Mouse (Mus musculus) midbrain, embryonic 12.5 days (tissue): ENCODE data around the gene Atxn2. TPM values are rescaled to one million over a fixed set of nuclear protein-coding genes. Genes with fewer than 3 reads are reported as not detected.
"Not testable (repeated sequence)": the region's sequence is repeated elsewhere in the genome, so short reads cannot be mapped to it uniquely, and the experiment has no call there.

ENCODE experiments used
- ATAC-seq: fragments of 200-750 bp; cut with Nextera tagmentation; 2 replicates; pipeline ENCODE4 v1.8.0; 2017; ENCODE audit warnings: low read depth, moderate TSS enrichment, moderate library complexity; ENCODE audit not compliant: low FRiP score
- H3K27ac ChIP-seq: fragments of 300-500 bp; sonication (generic); replicated peaks from 2 replicates; pipeline ENCODE4 v1.5.1; 2016; ENCODE audit warnings: mild to moderate bottlenecking
- H3K27me3 ChIP-seq: fragments of 300-500 bp; sonication (generic); 2 replicates; pipeline ENCODE4 v1.6.1; 2016; ENCODE audit warnings: mild to moderate bottlenecking
- H3K36me3 ChIP-seq: fragments of 300-500 bp; sonication (generic); 2 replicates; pipeline ENCODE4 v1.6.1; 2016
- H3K4me1 ChIP-seq: fragments of 300-500 bp; sonication (generic); 2 replicates; pipeline ENCODE4 v1.6.1; 2016
- H3K4me2 ChIP-seq: fragments of 300-500 bp; sonication (generic); replicated peaks from 2 replicates; pipeline ENCODE4 v1.6.1; 2016; ENCODE audit warnings: mild to moderate bottlenecking, moderate library complexity
- H3K4me3 ChIP-seq: fragments of 300-500 bp; sonication (generic); 2 replicates; pipeline ENCODE4 v1.5.1; 2016; ENCODE audit warnings: mild to moderate bottlenecking
- H3K9ac ChIP-seq: fragments of 300-500 bp; sonication (generic); replicated peaks from 2 replicates; pipeline ENCODE4 v1.6.1; 2016; ENCODE audit warnings: mild to moderate bottlenecking, moderate library complexity
- H3K9me3 ChIP-seq: fragments of 300-500 bp; sonication (generic); 2 replicates; pipeline ENCODE4 v1.6.1; 2016; ENCODE audit warnings: mild to moderate bottlenecking
- WGBS: fragments of 180-500 bp; shearing (Covaris S2); methylation state at CpG from one replicate; pipeline ENCODE4 v1.1.7; 2016; 5-methylcytosine and 5-hydroxymethylcytosine counted together
- polyA plus RNA-seq: library from polyadenylated mRNA; unstranded; fragments of >200 nt; fragmentation: Nextera tagmentation; extraction: Ambion mirVana; gene quantifications from 2 replicates; pipeline ENCODE4 v1.2.1, GENCODE M21; 2016

Atxn2 gene
- polyA plus RNA-seq, 1 experiment from 2014 or later = 68.1 TPM

- no peak overlapping the region for H3K4me3 ChIP-seq
- peaks cover 85% of the 10 kb centered on the region for H3K27me3 ChIP-seq
- WGBS = 46% methylated on average over 10 of the region's 10 CpGs
- H3K4me2 ChIP-seq = peak overlapping the region; percentile 67; the same call in 1 of the 2 replicates
- no peaks in the 10 kb centered on the region for H3K36me3 ChIP-seq
- peaks cover 31% of the 10 kb centered on the region for H3K4me1 ChIP-seq
- ATAC-seq = no peak
- no peaks in the 10 kb centered on the region for H3K9me3 ChIP-seq
- H3K9ac ChIP-seq = no peak overlapping the region
- no peak overlapping the region for H3K27ac ChIP-seq
Observed at GRCm38 (mm10) chr5:121841973-121842372, 130.8 kb downstream of the Atxn2 start.

DNA sequence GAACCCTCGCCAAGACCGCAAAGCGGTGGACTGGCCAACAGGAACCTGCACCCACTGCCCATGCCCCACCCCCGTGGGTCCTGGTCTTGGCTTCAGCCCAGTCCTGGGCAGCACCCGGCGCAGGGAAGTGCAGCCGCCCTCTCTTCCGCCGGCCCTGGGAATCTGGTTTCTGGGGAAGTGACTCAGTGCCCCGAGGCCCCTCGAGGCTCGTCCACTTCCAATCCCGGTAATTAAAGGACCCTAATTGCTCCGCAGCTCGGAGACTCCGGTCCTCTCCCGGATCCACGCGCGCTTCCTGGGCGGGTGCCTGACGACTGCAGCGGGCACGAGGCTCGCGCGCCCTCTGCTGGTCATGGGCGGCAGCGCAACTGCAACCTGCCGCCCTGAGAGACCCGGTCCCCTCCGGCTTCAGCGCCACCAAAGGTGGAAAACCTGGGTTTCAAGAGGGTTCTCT lies 131.6 kb downstream of the Atxn2 start:
- Histone ChIP-seq H3K9ac (peak overlapping the region; percentile 51), H3K27ac (no peak overlapping the region), H3K36me3 (no peaks in the 10 kb centered on the region), H3K4me3 (peak overlapping the region; percentile 43), H3K4me2 (peak overlapping the region; percentile 67), H3K27me3 (peaks cover 78% of the 10 kb centered on the region), H3K9me3 (no peaks in the 10 kb centered on the region), H3K4me1 (peaks cover 24% of the 10 kb centered on the region)
- 2% methylated on average over 33 of the region's 33 CpGs for WGBS
- peak; percentile 62 for ATAC-seq

GRCm38 (mm10) chr5:121843138-121843905 lies 132.2 kb downstream of the Atxn2 start:
- Histone ChIP-seq H3K27ac (no peak overlapping the region), H3K9me3 (no peaks in the 10 kb centered on the region), H3K36me3 (no peaks in the 10 kb centered on the region), H3K27me3 (peaks cover 72% of the 10 kb centered on the region), H3K4me1 (peaks cover 24% of the 10 kb centered on the region), H3K4me3 (peak overlapping the region; percentile 43), H3K9ac (peak overlapping the region; percentile 51; the same call in 1 of the 2 replicates), H3K4me2 (peak overlapping the region; percentile 67)
- WGBS = 16% methylated on average over 17 of the region's 17 CpGs
- ATAC-seq = no peak

- Histone ChIP-seq H3K9me3 (no peaks in the 10 kb centered on the region), H3K27me3 (peaks cover 55% of the 10 kb centered on the region), H3K4me3 (no peak overlapping the region), H3K27ac (0 out of 2 replicates have a peak overlapping the region, but pooled peaks have one; percentile 3), H3K4me2 (no peak overlapping the region), H3K4me1 (peaks cover 29% of the 10 kb centered on the region), H3K36me3 (no peaks in the 10 kb centered on the region), H3K9ac (no peak overlapping the region)
- WGBS = 42% methylated on average over 4 of the region's 4 CpGs
- no peak for ATAC-seq
Observed at GRCm38 (mm10) chr5:121845361-121845760, 134.2 kb downstream of the Atxn2 start.

GRCm38 (mm10) chr5:121846322-121846721 lies 135.2 kb downstream of the Atxn2 start:
- Histone ChIP-seq H3K27me3 (peaks cover 47% of the 10 kb centered on the region), H3K4me3 (no peak overlapping the region), H3K9me3 (no peaks in the 10 kb centered on the region), H3K36me3 (peaks cover 3% of the 10 kb centered on the region; the same call in 1 of the 2 replicates), H3K9ac (no peak overlapping the region), H3K4me1 (peaks cover 38% of the 10 kb centered on the region), H3K4me2 (no peak overlapping the region), H3K27ac (no peak overlapping the region)
- WGBS = 83% methylated on average over 11 of the region's 11 CpGs
- no peak for ATAC-seq

DNA sequence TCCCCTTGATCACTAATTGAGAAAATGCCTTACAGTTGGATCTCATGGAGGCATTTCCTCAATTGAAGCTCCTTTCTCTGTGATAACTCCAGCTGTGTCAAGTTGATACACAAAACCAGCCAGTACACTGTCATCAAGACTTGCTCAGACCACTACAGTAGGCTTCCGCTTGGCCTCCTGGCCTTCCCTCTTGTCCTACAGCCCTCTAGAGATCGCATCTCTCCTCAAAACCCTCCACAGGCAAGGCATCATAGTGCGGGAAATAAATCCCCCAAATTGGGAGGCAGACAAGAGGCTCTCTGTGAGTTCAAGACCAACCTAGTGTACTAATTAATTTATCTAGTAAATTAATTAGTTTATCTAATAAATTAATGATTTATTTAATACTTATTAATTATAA lies 136.1 kb downstream of the Atxn2 start:
- H3K4me2 ChIP-seq, H3K4me3 ChIP-seq, ATAC-seq, H3K9me3 ChIP-seq, H3K9ac ChIP-seq, H3K27ac ChIP-seq: not testable (repeated sequence)
- H3K36me3 ChIP-seq = peaks cover 13% of the 10 kb centered on the region
- peaks cover 38% of the 10 kb centered on the region for H3K4me1 ChIP-seq
- WGBS = 81% methylated on average over 3 of the region's 3 CpGs
- peaks cover 38% of the 10 kb centered on the region for H3K27me3 ChIP-seq

DNA sequence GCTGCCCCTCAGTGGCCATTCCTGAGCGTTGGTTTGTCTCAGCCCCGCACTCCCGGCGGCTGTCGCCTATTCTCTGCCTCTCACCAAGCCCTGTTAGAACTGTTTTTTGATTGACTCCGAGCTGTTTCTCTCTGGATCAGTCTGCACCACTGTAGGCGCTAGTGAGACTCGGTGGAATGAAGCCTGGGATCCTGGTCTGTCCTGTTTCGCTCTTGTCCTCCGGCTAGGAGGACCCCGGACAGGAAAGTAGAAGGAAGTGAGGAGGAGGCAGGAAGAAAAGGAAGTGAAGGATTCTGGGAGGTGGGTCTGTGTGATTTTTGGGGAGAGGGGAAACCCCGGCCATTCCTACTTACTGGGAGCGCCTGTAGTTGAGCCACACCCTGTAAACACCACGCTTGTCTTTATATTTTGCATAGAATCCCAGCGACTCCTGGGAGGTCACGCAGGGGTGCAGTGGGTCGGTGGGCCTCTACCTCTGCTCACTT lies 136.9 kb downstream of the Atxn2 start:
- 0 out of 2 replicates have a peak, but pooled peaks have one; percentile 45 for ATAC-seq
- Histone ChIP-seq H3K4me3 (peak overlapping the region; percentile 77), H3K27ac (peak overlapping the region; percentile 73), H3K27me3 (peaks cover 32% of the 10 kb centered on the region), H3K4me1 (peaks cover 33% of the 10 kb centered on the region), H3K36me3 (peaks cover 21% of the 10 kb centered on the region), H3K4me2 (peak overlapping the region; percentile 62), H3K9ac (peak overlapping the region; percentile 53), H3K9me3 (no peaks in the 10 kb centered on the region)
- WGBS = 0% methylated on average over 17 of the region's 17 CpGs

GRCm38 (mm10) chr5:121848743-121849142 lies 137.6 kb downstream of the Atxn2 start, which contains the start of gene Pheta1:
TSS of gene Pheta1 (plus strand) at chr5:121848984.
- ATAC-seq = peak; percentile 94
- Histone ChIP-seq H3K27me3 (peaks cover 25% of the 10 kb centered on the region), H3K4me1 (peaks cover 34% of the 10 kb centered on the region), H3K27ac (peak within 1 kb of the TSS; percentile 73), H3K4me2 (peak within 1 kb of the TSS; percentile 62), H3K36me3 (peaks cover 27% of the 10 kb centered on the region), H3K9ac (peak within 1 kb of the TSS; percentile 92), H3K9me3 (no peaks in the 10 kb centered on the region), H3K4me3 (peak within 1 kb of the TSS; percentile 77)
- WGBS = under 1% methylated on average over 40 of the region's 42 CpGs

- no peak for ATAC-seq
- no peaks in the 10 kb centered on the region for H3K9me3 ChIP-seq
- H3K36me3 ChIP-seq = peaks cover 36% of the 10 kb centered on the region
- H3K4me2 ChIP-seq = peak overlapping the region; percentile 62
- peak overlapping the region; percentile 26; the same call in 1 of the 2 replicates for H3K27ac ChIP-seq
- peak overlapping the region; percentile 92 for H3K9ac ChIP-seq
- H3K4me1 ChIP-seq = peaks cover 44% of the 10 kb centered on the region
- peaks cover 17% of the 10 kb centered on the region for H3K27me3 ChIP-seq
- H3K4me3 ChIP-seq = peak overlapping the region; percentile 77
- WGBS = 45% methylated on average over 20 of the region's 20 CpGs
Observed at GRCm38 (mm10) chr5:121849478-121850349, 138.6 kb downstream of the Atxn2 start.

- H3K4me1 ChIP-seq = peaks cover 36% of the 10 kb centered on the region
- 0 out of 2 replicates have a peak overlapping the region, but pooled peaks have one; percentile 46 for H3K27ac ChIP-seq
- WGBS = 87% methylated on average over 9 of the region's 9 CpGs
- peaks cover 44% of the 10 kb centered on the region for H3K36me3 ChIP-seq
- no peak overlapping the region for H3K4me2 ChIP-seq
- no peak for ATAC-seq
- H3K4me3 ChIP-seq = no peak overlapping the region
- no peak overlapping the region for H3K9ac ChIP-seq
- no peaks in the 10 kb centered on the region for H3K27me3 ChIP-seq
- no peaks in the 10 kb centered on the region for H3K9me3 ChIP-seq
Observed at GRCm38 (mm10) chr5:121853368-121854051, 142.4 kb downstream of the Atxn2 start.

DNA sequence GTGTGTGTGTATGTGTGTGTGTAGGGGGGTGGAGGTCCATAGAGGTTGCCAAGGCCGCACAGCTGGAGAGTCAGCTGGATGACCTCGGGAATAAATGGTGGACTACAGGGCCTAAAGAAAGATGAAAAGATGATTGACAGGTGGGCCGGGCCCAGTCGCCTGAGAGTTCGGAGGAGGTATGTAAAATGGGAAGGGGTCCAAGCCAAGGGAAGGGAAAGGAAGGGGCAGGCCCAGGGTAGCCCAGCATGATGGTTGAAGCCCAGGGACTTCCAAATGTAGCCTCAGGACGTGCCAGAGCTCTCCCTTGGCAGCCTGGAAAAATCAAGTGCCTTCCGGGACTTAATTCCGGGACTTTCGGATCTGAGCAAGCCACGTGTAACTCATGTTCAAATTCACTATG lies 143.6 kb downstream of the Atxn2 start:
- H3K4me3 ChIP-seq = no peak overlapping the region
- no peak overlapping the region for H3K4me2 ChIP-seq
- no peak overlapping the region for H3K9ac ChIP-seq
- peaks cover 44% of the 10 kb centered on the region for H3K36me3 ChIP-seq
- H3K27ac ChIP-seq = no peak overlapping the region
- H3K27me3 ChIP-seq = no peaks in the 10 kb centered on the region
- peaks cover 32% of the 10 kb centered on the region for H3K4me1 ChIP-seq
- WGBS = 70% methylated on average over 10 of the region's 10 CpGs
- no peaks in the 10 kb centered on the region for H3K9me3 ChIP-seq
- ATAC-seq = no peak
